Mouse (Mus musculus): ENCODE measurements around the gene Olfr609. TPM values are rescaled to one million over a fixed set of nuclear protein-coding genes. Genes with fewer than 3 reads are reported as not detected.
"Not testable (repeated sequence)": the region's sequence is repeated elsewhere in the genome, so short reads cannot be mapped to it uniquely, and the experiment has no call there.

The Olfr609 gene
- polyA plus RNA-seq (2012; ENCODE audit: insufficient read depth, insufficient read length, missing spikeins), result not detected in 2 replicates

GRCm38 (mm10) chr7:103497962-103498361, at the start of gene Olfr609:
Gene Olfr609 (minus strand): TSS chr7:103498062.
- Histone ChIP-seq H3K4me3 (ENCODE audit: insufficient read depth, low read length) (no peak within 1 kb of the TSS), H3K27ac (ENCODE audit: insufficient read depth, low read depth, low read length) (no peak within 1 kb of the TSS), H3K4me1 (ENCODE audit: control insufficient read depth, insufficient read depth, low read length) (no peaks in the 10 kb centered on the region)
- no peak for TF ChIP-seq CTCF (IDR thresholded peaks at IDR 0.05; ENCODE audit: low read depth, low read length)
- TF ChIP-seq POLR2A (IDR thresholded peaks at IDR 0.05; ENCODE audit: borderline replicate concordance, low read depth, low read length), result no peak

GRCm38 (mm10) chr7:103542617-103543016, 44.8 kb upstream of the Olfr609 start, which contains the start of gene Olfr612:
Gene Olfr612 (minus strand): TSS chr7:103542717.
- H3K27ac ChIP-seq (ENCODE audit: insufficient read depth, low read depth, low read length); H3K4me3 ChIP-seq (ENCODE audit: insufficient read depth, low read length); H3K4me1 ChIP-seq (ENCODE audit: control insufficient read depth, insufficient read depth, low read length): not testable (repeated sequence)

- not testable (repeated sequence) for H3K4me1 ChIP-seq (ENCODE audit: control insufficient read depth, insufficient read depth, low read length); H3K4me3 ChIP-seq (ENCODE audit: insufficient read depth, low read length); H3K27ac ChIP-seq (ENCODE audit: insufficient read depth, low read depth, low read length)
These were observed 22.9 kb upstream of the Olfr609 start, which contains the start of gene Olfr611 for GRCm38 (mm10) chr7:103520746-103521145. Gene Olfr611 (minus strand): TSS chr7:103520846.

GRCm38 (mm10) chr7:103512022-103512421, 14.2 kb upstream of the Olfr609 start, which contains the start of gene Olfr610:
Gene Olfr610 (minus strand): TSS chr7:103512122.
- TF ChIP-seq CTCF (IDR thresholded peaks at IDR 0.05; ENCODE audit: low read depth, low read length) (no peak), POLR2A (IDR thresholded peaks at IDR 0.05; ENCODE audit: borderline replicate concordance, low read depth, low read length) (no peak)
- H3K4me3 ChIP-seq (ENCODE audit: insufficient read depth, low read length), result no peak within 1 kb of the TSS
- H3K4me1 ChIP-seq (ENCODE audit: control insufficient read depth, insufficient read depth, low read length), result no peaks in the 10 kb centered on the region
- H3K27ac ChIP-seq (ENCODE audit: insufficient read depth, low read depth, low read length), result no peak within 1 kb of the TSS

GRCm38 (mm10) chr7:103477106-103477505, 20.8 kb downstream of the Olfr609 start:
- H3K4me3 ChIP-seq (ENCODE audit: insufficient read depth, low read length); H3K27ac ChIP-seq (ENCODE audit: insufficient read depth, low read depth, low read length); H3K4me1 ChIP-seq (ENCODE audit: control insufficient read depth, insufficient read depth, low read length): not testable (repeated sequence)

GRCm38 (mm10) chr7:103469577-103469976, 28.3 kb downstream of the Olfr609 start, which contains the start of gene Olfr608:
Gene Olfr608 (plus strand): TSS chr7:103469877.
- no peaks in the 10 kb centered on the region for H3K4me1 ChIP-seq (ENCODE audit: control insufficient read depth, insufficient read depth, low read length)
- no peak for TF ChIP-seq CTCF (IDR thresholded peaks at IDR 0.05; ENCODE audit: low read depth, low read length)
- no peak for TF ChIP-seq POLR2A (IDR thresholded peaks at IDR 0.05; ENCODE audit: borderline replicate concordance, low read depth, low read length)
- H3K27ac ChIP-seq (ENCODE audit: insufficient read depth, low read depth, low read length), result no peak within 1 kb of the TSS
- H3K4me3 ChIP-seq (ENCODE audit: insufficient read depth, low read length), result no peak within 1 kb of the TSS

GRCm38 (mm10) chr7:103460590-103460989, 37.3 kb downstream of the Olfr609 start:
- Histone ChIP-seq H3K4me1 (ENCODE audit: control insufficient read depth, insufficient read depth, low read length) (no peaks in the 10 kb centered on the region), H3K4me3 (ENCODE audit: insufficient read depth, low read length) (no peak overlapping the region)
- no peak for TF ChIP-seq CTCF (IDR thresholded peaks at IDR 0.05; ENCODE audit: low read depth, low read length)
- no peak for TF ChIP-seq POLR2A (IDR thresholded peaks at IDR 0.05; ENCODE audit: borderline replicate concordance, low read depth, low read length)

GRCm38 (mm10) chr7:103448746-103449145, 49.1 kb downstream of the Olfr609 start, which contains the start of gene Olfr606:
Gene Olfr606 (plus strand): TSS chr7:103449046.
- Histone ChIP-seq H3K4me1 (ENCODE audit: control insufficient read depth, insufficient read depth, low read length) (no peaks in the 10 kb centered on the region), H3K27ac (ENCODE audit: insufficient read depth, low read depth, low read length) (no peak within 1 kb of the TSS), H3K4me3 (ENCODE audit: insufficient read depth, low read length) (no peak within 1 kb of the TSS)
- no peak for TF ChIP-seq POLR2A (IDR thresholded peaks at IDR 0.05; ENCODE audit: borderline replicate concordance, low read depth, low read length)
- TF ChIP-seq CTCF (IDR thresholded peaks at IDR 0.05; ENCODE audit: low read depth, low read length), result no peak

More at GRCm38 (mm10) chr7:103460590-103460989, 37.3 kb downstream of the Olfr609 start:
- no peak overlapping the region for H3K27ac ChIP-seq (ENCODE audit: insufficient read depth, low read depth, low read length)

- Histone ChIP-seq H3K4me1 (ENCODE audit: control insufficient read depth, insufficient read depth, low read length) (no peaks in the 10 kb centered on the region), H3K4me3 (ENCODE audit: insufficient read depth, low read length) (no peak within 1 kb of the TSS), H3K27ac (ENCODE audit: insufficient read depth, low read depth, low read length) (no peak within 1 kb of the TSS)
- TF ChIP-seq CTCF (IDR thresholded peaks at IDR 0.05; ENCODE audit: low read depth, low read length) (no peak), POLR2A (IDR thresholded peaks at IDR 0.05; ENCODE audit: borderline replicate concordance, low read depth, low read length) (no peak)
These were observed 52.5 kb downstream of the Olfr609 start, which contains the start of gene Olfr605 for GRCm38 (mm10) chr7:103445339-103445738. Gene Olfr605 (minus strand): TSS chr7:103445439.

Other genes starting within 250 kb of the Olfr609 start
- gene Usp17ld, start 245.6 kb downstream of the Olfr609 start, polyA plus RNA-seq (2012; ENCODE audit: insufficient read depth, insufficient read length, missing spikeins), result not detected in 2 replicates
- gene Olfr596, start 192.4 kb downstream of the Olfr609 start, polyA plus RNA-seq (2012; ENCODE audit: insufficient read depth, insufficient read length, missing spikeins), result not detected in 2 replicates
- gene Olfr597, start 181.7 kb downstream of the Olfr609 start, polyA plus RNA-seq (2012; ENCODE audit: insufficient read depth, insufficient read length, missing spikeins), result 0.29 TPM in 1 of 2 replicates, not detected in the other
- gene Olfr598, start 174.5 kb downstream of the Olfr609 start, polyA plus RNA-seq (2012; ENCODE audit: insufficient read depth, insufficient read length, missing spikeins), result not detected in 2 replicates
- not detected in 2 replicates for gene Olfr599, start 162.1 kb downstream of the Olfr609 start, polyA plus RNA-seq (2012; ENCODE audit: insufficient read depth, insufficient read length, missing spikeins)
- gene Olfr600, start 148.4 kb downstream of the Olfr609 start, polyA plus RNA-seq (2012; ENCODE audit: insufficient read depth, insufficient read length, missing spikeins), result not detected in 2 replicates
- gene Olfr601, start 135.4 kb downstream of the Olfr609 start, polyA plus RNA-seq (2012; ENCODE audit: insufficient read depth, insufficient read length, missing spikeins), result not detected in 2 replicates
- gene Olfr603, start 111.9 kb downstream of the Olfr609 start, polyA plus RNA-seq (2012; ENCODE audit: insufficient read depth, insufficient read length, missing spikeins), result not detected in 2 replicates
- not detected in 2 replicates for gene Usp17lc, start 83.0 kb downstream of the Olfr609 start, polyA plus RNA-seq (2012; ENCODE audit: insufficient read depth, insufficient read length, missing spikeins)
- not detected in 2 replicates for gene Olfr605, start 52.6 kb downstream of the Olfr609 start, polyA plus RNA-seq (2012; ENCODE audit: insufficient read depth, insufficient read length, missing spikeins)
- not detected in 2 replicates for gene Olfr606, start 49.0 kb downstream of the Olfr609 start, polyA plus RNA-seq (2012; ENCODE audit: insufficient read depth, insufficient read length, missing spikeins)
- not detected in 2 replicates for gene Olfr607, start 33.9 kb downstream of the Olfr609 start, polyA plus RNA-seq (2012; ENCODE audit: insufficient read depth, insufficient read length, missing spikeins)
- not detected in 2 replicates for gene Olfr608, start 28.2 kb downstream of the Olfr609 start, polyA plus RNA-seq (2012; ENCODE audit: insufficient read depth, insufficient read length, missing spikeins)
- not detected in 2 replicates for gene Olfr610, start 14.1 kb upstream of the Olfr609 start, polyA plus RNA-seq (2012; ENCODE audit: insufficient read depth, insufficient read length, missing spikeins)
- gene Olfr611, start 22.8 kb upstream of the Olfr609 start, polyA plus RNA-seq (2012; ENCODE audit: insufficient read depth, insufficient read length, missing spikeins), result not detected in 2 replicates
- not detected in 2 replicates for gene Olfr612, start 44.7 kb upstream of the Olfr609 start, polyA plus RNA-seq (2012; ENCODE audit: insufficient read depth, insufficient read length, missing spikeins)
- gene Olfr613, start 50.0 kb upstream of the Olfr609 start, polyA plus RNA-seq (2012; ENCODE audit: insufficient read depth, insufficient read length, missing spikeins), result not detected in 2 replicates
- gene Olfr615, start 58.0 kb upstream of the Olfr609 start, polyA plus RNA-seq (2012; ENCODE audit: insufficient read depth, insufficient read length, missing spikeins), result not detected in 2 replicates
- not detected in 2 replicates for gene Olfr616, start 71.1 kb upstream of the Olfr609 start, polyA plus RNA-seq (2012; ENCODE audit: insufficient read depth, insufficient read length, missing spikeins)
- not detected in 2 replicates for gene Olfr617, start 75.0 kb upstream of the Olfr609 start, polyA plus RNA-seq (2012; ENCODE audit: insufficient read depth, insufficient read length, missing spikeins)
- not detected in 2 replicates for gene Olfr618, start 92.0 kb upstream of the Olfr609 start, polyA plus RNA-seq (2012; ENCODE audit: insufficient read depth, insufficient read length, missing spikeins)
- not detected in 2 replicates for gene Olfr619, start 102.5 kb upstream of the Olfr609 start, polyA plus RNA-seq (2012; ENCODE audit: insufficient read depth, insufficient read length, missing spikeins)
- 0.19 and 0.27 TPM in 2 replicates for gene Olfr620, start 114.5 kb upstream of the Olfr609 start, polyA plus RNA-seq (2012; ENCODE audit: insufficient read depth, insufficient read length, missing spikeins)
- gene Olfr622, start 144.6 kb upstream of the Olfr609 start, polyA plus RNA-seq (2012; ENCODE audit: insufficient read depth, insufficient read length, missing spikeins), result not detected in 2 replicates
- not detected in 2 replicates for gene Olfr623, start 165.6 kb upstream of the Olfr609 start, polyA plus RNA-seq (2012; ENCODE audit: insufficient read depth, insufficient read length, missing spikeins)
- gene Olfr624, start 173.1 kb upstream of the Olfr609 start, polyA plus RNA-seq (2012; ENCODE audit: insufficient read depth, insufficient read length, missing spikeins), result not detected in 2 replicates
- gene Olfr625-ps1, start 184.7 kb upstream of the Olfr609 start, polyA plus RNA-seq (2012; ENCODE audit: insufficient read depth, insufficient read length, missing spikeins), result not detected in 2 replicates
- not detected in 2 replicates for gene Olfr243, start 216.6 kb upstream of the Olfr609 start, polyA plus RNA-seq (2012; ENCODE audit: insufficient read depth, insufficient read length, missing spikeins)
- not detected in 2 replicates for gene Olfr628, start 232.3 kb upstream of the Olfr609 start, polyA plus RNA-seq (2012; ENCODE audit: insufficient read depth, insufficient read length, missing spikeins)
- not detected in 2 replicates for gene Olfr629, start 246.9 kb upstream of the Olfr609 start, polyA plus RNA-seq (2012; ENCODE audit: insufficient read depth, insufficient read length, missing spikeins)